Mouse (Mus musculus) embryonic fibroblast, embryonic 13.5 days (primary cell): ENCODE data around the gene Olfr424. TPM values are rescaled to one million over a fixed set of nuclear protein-coding genes. Genes with fewer than 3 reads are reported as not detected.

Source experiments
- H3K27ac ChIP-seq: 2 replicates; pipeline ENCODE4 v1.5.1; 2012; ENCODE audit warnings: low read length, control low read depth, inconsistent platforms; ENCODE audit not compliant: insufficient read depth
- H3K4me1 ChIP-seq: 2 replicates; pipeline ENCODE4 v1.6.1; 2011; ENCODE audit warnings: low read length; ENCODE audit not compliant: control insufficient read depth, insufficient read depth
- H3K4me3 ChIP-seq: 2 replicates; pipeline ENCODE4 v1.5.1; 2011; ENCODE audit warnings: mild to moderate bottlenecking, control low read depth, low read length; ENCODE audit not compliant: insufficient read depth
- CTCF ChIP-seq: IDR thresholded peaks from 2 replicates; pipeline ENCODE4 v1.5.1; 2011; ENCODE audit warnings: mild to moderate bottlenecking, control low read depth, low read length, moderate library complexity, borderline replicate concordance; ENCODE audit not compliant: insufficient read depth
- POLR2A ChIP-seq: IDR thresholded peaks from 2 replicates; pipeline ENCODE4 v1.6.1; 2011; ENCODE audit warnings: low read depth, mild to moderate bottlenecking, control low read depth, low read length, moderate library complexity
- polyA plus RNA-seq: library from polyadenylated mRNA; stranded (reverse); fragments of >200 nt; gene quantifications from 2 replicates; pipeline ENCODE4 v1.2.4, GENCODE M21; 2011; ENCODE audit warnings: low read depth; ENCODE audit not compliant: missing spikeins, insufficient read length

The Olfr424 gene
- polyA plus RNA-seq, 1 experiment, result not detected

GRCm38 (mm10) chr1:174157622-174158021 is 26.3 kb downstream of the Olfr424 start:
- TF ChIP-seq CTCF (no peak), POLR2A (no peak)

GRCm38 (mm10) chr1:174158512-174158911 is 27.2 kb downstream of the Olfr424 start:
- no peak overlapping the region for H3K27ac ChIP-seq
- TF ChIP-seq CTCF (no peak), POLR2A (no peak)
- no peak overlapping the region for H3K4me3 ChIP-seq
- H3K4me1 ChIP-seq, result no peaks in the 10 kb centered on the region

More at GRCm38 (mm10) chr1:174157622-174158021, 26.3 kb downstream of the Olfr424 start:
- H3K4me3 ChIP-seq, result no peak overlapping the region
- H3K4me1 ChIP-seq, result no peaks in the 10 kb centered on the region
- no peak overlapping the region for H3K27ac ChIP-seq

DNA sequence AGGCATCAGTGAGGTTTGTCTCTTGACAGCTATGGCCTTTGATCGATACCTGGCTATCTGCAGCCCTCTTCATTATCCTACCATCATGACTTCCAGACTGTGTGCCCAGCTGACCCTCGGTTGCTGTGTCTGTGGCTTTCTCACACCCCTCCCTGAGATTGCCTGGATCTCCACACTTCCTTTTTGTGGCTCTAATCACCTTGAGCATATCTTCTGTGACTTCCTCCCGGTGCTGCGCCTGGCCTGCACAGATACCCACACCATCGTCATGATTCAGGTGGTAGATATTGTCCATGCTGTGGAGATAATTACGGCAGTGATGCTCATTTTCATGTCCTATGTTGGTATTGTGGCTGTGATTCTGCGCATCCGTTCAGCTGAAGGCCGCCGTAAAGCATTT is 27.8 kb downstream of the Olfr424 start:
- Histone ChIP-seq H3K4me1 (no peaks in the 10 kb centered on the region), H3K4me3 (no peak overlapping the region), H3K27ac (no peak overlapping the region)
- TF ChIP-seq CTCF (no peak), POLR2A (no peak)

DNA sequence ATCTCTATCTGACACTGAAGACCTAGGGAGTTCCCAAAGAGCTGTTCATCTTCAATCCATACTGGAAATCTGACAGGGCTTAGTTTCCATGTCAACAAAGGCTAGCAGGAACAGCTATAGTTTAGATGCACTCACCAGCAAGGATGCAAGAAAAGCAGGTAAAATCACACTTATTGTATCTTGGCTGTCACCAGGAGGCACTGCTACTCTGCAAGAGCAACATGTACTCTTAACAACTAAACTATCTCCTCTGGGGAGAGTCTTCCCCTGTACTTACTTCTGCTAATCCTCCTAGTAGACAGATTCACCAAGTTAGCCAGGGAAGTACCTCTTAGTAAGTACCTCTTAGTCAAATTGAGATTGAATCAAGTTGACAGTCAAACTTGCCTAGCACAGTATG is 37.7 kb downstream of the Olfr424 start:
- Histone ChIP-seq H3K4me3 (no peak overlapping the region), H3K27ac (no peak overlapping the region), H3K4me1 (peaks cover 3% of the 10 kb centered on the region; the same call in 1 of the 2 replicates)
- no peak for TF ChIP-seq POLR2A
- TF ChIP-seq CTCF, result no peak

DNA sequence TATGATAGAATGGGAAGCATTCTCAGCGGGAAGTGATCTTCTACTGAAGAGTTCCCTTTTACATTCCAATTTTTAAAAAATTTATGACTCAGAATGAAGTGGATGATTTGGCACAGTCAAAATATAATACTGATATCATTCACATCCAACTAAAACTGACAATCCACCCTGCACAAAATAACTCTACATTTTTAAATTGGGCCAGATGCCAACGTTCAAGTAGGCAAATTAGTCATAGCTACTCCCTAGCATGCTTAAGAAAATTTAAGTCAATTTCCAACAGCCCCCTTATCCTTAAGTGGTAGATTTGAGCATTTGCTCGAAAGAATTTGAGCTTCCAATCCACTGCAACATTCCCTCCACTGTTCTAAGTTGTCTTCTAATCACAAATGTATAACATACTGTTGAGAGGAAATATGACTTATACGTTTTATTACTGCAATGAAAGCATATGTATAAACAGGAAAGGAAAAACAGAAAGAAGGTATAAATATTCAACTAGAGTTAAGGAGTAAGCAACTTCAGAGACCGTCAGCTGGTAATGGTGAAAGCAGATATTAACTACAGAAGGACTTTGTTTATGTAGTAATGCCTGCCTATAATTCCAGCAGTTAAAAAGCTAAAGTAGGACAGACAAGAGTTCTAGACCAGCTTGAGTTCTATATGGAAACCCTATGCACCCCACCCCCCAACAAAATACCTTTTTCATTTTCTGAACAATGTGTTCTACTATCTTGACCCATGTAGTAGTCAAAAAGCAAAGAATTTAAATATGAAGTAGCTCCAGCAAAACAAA is 39.6 kb downstream of the Olfr424 start:
- TF ChIP-seq CTCF (no peak), POLR2A (no peak)
- H3K4me1 ChIP-seq, result peaks cover 3% of the 10 kb centered on the region; the same call in 1 of the 2 replicates
- peak overlapping the region; percentile 65; the same call in 1 of the 2 replicates for H3K27ac ChIP-seq
- H3K4me3 ChIP-seq, result no peak overlapping the region

DNA sequence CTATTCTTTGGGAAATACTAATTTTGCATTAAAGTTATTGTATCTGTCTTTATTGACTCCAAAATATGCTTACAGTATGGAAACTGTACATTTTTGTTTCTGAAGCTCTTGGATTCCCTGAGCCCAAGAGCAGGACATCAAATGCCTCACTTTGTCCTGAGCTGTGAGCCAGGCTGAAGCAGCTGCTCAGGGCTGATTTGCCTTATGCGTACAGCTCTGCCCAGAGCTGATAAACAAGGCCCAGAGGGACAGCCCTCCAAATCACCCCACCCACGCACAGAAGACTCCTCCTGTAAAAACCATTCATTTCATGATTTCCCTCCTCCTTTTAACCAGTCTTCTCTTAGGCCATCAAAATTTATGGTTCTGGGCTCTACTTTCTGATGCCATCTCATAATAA is 40.2 kb downstream of the Olfr424 start:
- TF ChIP-seq POLR2A (no peak), CTCF (no peak)
- Histone ChIP-seq H3K27ac (no peak overlapping the region), H3K4me1 (peaks cover 3% of the 10 kb centered on the region; the same call in 1 of the 2 replicates), H3K4me3 (no peak overlapping the region)

- TF ChIP-seq CTCF (no peak), POLR2A (no peak)
- peak within 1 kb of the TSS; percentile 43 for H3K27ac ChIP-seq
- no peak within 1 kb of the TSS for H3K4me3 ChIP-seq
- H3K4me1 ChIP-seq, result peaks cover 3% of the 10 kb centered on the region; the same call in 1 of the 2 replicates
Measured at GRCm38 (mm10) chr1:174172605-174173004, 41.3 kb downstream of the Olfr424 start, which contains the start of gene Spta1. Spta1 (plus strand) TSS chr1:174172776.

Other genes with a start within 250 kb of the Olfr424 start
- gene Ifi211, start 218.5 kb upstream of the Olfr424 start, polyA plus RNA-seq, result 27.4 TPM in 2 replicates
- gene Mndal, start 189.0 kb upstream of the Olfr424 start, polyA plus RNA-seq, result 3.7 and 8.8 TPM in 2 replicates
- gene Ifi203, start 188.8 kb upstream of the Olfr424 start, polyA plus RNA-seq, result 5.0 and 9.6 TPM in 2 replicates
- not detected in 2 replicates for gene Ifi202b, start 148.8 kb upstream of the Olfr424 start, polyA plus RNA-seq
- gene Ifi205, start 99.7 kb upstream of the Olfr424 start, polyA plus RNA-seq, result 0.95 and 2.4 TPM in 2 replicates
- not detected in 2 replicates for gene Olfr433, start 90.8 kb upstream of the Olfr424 start, polyA plus RNA-seq
- gene Olfr432, start 82.3 kb upstream of the Olfr424 start, polyA plus RNA-seq, result not detected in 2 replicates
- not detected in 2 replicates for gene Olfr430, start 64.9 kb upstream of the Olfr424 start, polyA plus RNA-seq
- not detected in 2 replicates for gene Olfr429, start 47.2 kb upstream of the Olfr424 start, polyA plus RNA-seq
- not detected in 2 replicates for gene Olfr427, start 34.6 kb upstream of the Olfr424 start, polyA plus RNA-seq
- gene Olfr231, start 10.4 kb upstream of the Olfr424 start, polyA plus RNA-seq, result not detected in 2 replicates
- gene Olfr420, start 24.1 kb downstream of the Olfr424 start, polyA plus RNA-seq, result not detected in 2 replicates
- gene Spta1, start 41.3 kb downstream of the Olfr424 start, polyA plus RNA-seq, result 0.32 and 0.37 TPM in 2 replicates
- gene Olfr419, start 120.5 kb downstream of the Olfr424 start, polyA plus RNA-seq, result not detected in 2 replicates
- gene Mptx1, start 199.0 kb downstream of the Olfr424 start, polyA plus RNA-seq, result not detected in 2 replicates
- gene Olfr417, start 233.6 kb downstream of the Olfr424 start, polyA plus RNA-seq, result not detected in 2 replicates